Mouse (Mus musculus): ENCODE measurements at regions not wholly inside any gene's neighbourhood (a gene's known extent, or its start where the extent isn't known, plus 50 kb on each side); places are given as distances from the start of the nearest gene placed in this dataset.
A peak's percentile ranks its signal among the peaks of the same experiment; 100 is the strongest.

DNA sequence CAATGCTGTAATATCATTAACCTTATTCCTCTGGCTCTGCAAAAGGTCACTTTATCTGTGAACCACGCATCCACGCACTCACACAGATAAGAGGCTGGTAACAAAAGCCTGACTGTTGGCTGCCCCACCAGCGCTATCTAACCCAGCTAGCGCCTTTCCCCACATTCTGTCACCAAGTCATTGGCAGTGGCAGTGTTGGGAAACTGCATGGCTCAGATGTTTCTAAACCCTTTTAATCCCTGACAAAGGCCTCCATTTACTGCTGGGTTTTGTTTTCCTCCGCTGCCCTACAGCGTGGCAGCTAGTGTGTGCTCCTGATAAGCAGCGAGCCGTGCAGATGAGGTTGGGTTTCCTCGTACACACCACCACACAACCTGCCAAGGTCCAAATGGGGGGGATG lies 55.7 kb downstream of the Id4 start:
- peak; percentile 18 for DNase-seq

DNA sequence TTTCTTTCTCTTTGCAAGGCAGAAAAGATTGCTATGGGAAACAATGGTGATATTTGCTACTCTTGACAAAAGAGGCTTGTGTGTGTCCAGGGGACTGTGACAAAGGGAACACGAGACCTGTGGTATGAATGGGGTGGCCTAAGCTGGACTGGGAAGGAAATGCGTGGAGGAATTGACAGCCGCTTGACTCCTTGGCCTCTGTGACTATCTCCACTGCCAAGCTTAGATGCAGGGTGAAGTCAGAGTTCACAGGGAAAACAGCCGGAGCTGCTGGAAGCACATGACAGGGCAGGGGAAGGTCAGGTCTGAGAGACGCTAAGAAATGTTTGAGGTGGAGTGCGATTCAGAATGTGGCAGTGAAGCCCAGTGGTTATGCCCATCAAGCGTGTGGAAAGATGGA lies 56.4 kb downstream of the Id4 start:
- peak; percentile 5 for DNase-seq

DNA sequence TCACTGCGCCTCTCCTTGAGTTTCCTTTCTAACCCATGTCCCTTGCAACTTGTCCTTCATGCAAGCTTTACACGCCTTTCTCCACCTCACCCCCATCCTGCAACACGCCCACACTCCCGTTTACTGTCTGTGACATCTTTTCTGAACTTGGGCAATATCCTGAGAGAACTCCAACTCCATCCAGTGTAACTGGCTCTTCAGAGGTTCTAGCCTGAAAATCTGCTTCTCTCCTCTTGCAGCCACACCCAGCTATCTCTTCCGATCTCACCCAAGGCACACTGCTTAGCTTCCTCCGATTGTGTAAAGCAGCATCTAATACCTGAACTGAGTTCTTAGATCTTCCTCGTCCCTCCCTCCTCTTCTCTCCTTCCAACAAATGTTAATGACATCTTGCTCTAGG lies 58.0 kb downstream of the Id4 start:
- DNase-seq = no peak

DNA sequence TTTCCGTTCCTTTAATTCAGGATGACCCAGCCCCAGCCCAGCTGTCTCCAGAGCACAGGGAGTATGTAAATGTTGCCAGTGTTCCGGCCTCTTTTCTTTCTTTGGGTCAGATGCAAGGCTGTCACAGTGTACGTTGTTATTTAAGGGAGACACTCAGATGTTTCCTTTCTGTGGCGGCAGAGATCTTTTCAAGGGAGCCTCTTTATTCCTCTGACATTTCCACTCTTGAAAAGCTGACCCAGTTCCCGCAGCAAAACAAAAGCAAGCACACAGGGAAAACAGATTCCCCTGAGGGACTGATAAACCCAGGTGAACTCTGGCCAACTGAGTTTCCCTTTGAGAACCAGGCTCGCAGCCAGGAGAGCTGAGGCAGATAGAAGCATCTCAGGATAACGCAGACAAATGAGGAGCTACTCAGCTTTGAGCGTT lies 63.3 kb downstream of the Id4 start:
- DNase-seq = no peak

DNA sequence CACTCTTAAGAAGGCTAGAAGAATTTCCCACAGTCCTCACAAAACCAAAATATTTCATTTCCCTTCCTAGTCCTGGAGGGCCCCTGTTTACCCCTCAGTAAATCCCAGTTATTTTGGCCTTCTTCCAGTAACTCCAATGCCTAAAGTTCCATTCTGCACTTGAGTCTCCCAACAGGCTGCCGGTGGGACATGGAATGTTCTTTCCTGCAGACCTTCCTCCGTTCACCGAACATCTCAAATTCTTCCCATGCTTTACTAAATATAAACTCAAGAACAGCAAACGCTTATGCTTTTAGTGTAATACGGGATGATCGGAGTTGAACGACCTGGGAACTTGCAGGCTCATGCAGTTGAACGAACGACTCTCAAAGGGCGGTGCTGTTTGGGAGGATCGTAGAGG lies 69.6 kb downstream of the Id4 start:
- DNase-seq = no peak

DNA sequence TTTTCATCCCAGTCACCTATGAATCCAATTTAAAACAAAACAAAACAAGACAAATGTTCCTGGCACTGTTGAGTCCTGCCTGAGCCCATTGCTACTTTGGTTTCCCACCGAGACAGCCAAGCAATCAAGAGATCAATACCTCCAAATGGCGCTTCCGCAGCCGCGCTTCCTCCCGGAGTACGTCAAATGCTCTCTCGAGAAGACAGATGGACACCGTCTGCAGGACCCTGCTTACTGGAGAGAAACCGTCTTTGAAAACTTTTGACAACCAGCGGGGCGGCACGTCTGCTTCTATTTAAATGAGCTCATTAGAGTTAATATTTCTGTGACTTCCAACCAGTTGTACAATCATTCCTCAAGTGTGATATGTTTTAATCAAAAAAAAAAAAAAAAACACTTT lies 75.1 kb downstream of the Id4 start:
- DNase-seq = no peak

DNA sequence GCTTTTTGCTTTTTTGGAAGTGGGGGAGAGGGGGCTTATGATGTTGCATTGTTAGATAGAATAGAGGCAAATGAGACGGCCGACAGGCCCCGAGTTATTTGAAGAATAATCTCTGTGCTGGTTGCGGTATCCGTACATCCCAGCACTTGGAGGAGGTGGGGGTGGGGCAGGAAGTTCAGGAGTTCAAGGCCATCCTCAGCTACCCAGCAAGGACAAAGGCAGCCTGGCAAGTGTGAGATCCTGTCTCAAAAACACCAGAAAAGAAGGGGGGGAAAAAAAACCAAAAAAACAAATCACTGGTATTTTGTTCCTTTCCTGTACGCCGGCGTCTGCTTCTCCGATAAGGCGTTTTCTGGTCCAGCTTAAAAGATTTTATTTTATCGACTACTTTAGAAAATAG lies 75.6 kb downstream of the Id4 start:
- no peak for DNase-seq

DNA sequence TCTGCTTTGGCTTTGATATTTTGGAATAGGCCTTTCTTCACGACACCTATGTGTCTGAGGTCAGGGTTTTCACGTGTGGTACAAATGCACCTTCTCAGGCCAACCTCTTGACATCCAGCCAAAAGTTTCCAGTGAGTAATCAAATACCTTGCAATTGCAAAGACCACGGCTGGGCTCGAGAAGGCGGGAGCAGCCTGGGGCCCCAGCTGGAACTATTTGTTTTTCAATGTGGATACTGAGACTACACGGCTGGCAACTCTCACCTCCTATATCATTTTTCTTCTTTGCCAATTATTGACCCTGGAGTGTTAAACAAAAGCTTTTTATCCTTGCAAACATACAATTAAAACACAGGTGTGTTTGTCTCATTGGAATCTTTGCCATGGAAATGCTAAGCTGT lies 77.5 kb downstream of the Id4 start:
- DNase-seq = no peak

DNA sequence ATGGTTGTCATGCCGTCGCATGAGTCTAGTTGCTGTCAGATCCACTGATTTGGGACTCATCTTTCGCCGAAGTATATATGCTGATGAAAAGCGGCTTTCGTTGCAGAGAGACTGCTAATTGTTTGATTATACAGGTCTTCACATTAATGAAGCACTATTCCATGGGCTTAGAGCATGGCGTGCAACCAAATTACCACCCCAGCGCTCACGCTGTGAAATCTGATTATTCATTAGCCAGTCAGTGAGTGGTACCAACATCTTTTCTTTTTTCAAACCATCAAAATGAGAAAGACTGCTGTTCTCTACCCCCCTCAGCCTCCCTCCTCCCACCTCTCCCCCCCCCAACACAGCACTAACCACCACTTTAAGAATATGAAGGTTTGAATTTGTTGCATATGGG lies 89.1 kb downstream of the Id4 start:
- no peak for DNase-seq

DNA sequence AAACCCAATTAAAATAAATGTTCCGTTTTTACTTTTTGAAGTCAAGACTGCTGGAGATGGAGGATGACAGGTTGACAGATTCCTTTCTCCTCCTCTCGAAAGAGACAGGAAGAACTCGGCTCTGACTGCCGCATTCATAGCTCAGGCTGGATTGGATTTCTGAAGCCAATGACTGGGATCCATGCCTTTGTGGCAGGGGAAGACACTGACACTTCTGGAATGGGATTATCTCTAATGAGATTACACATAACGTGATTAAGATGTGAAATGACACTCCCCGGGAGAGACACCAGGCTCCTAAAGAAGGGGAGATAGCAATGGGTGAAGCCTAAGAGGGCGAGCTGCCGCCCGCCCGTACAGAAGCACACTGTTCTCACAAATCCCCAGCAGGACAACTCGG lies 89.9 kb downstream of the Id4 start:
- DNase-seq = no peak

DNA sequence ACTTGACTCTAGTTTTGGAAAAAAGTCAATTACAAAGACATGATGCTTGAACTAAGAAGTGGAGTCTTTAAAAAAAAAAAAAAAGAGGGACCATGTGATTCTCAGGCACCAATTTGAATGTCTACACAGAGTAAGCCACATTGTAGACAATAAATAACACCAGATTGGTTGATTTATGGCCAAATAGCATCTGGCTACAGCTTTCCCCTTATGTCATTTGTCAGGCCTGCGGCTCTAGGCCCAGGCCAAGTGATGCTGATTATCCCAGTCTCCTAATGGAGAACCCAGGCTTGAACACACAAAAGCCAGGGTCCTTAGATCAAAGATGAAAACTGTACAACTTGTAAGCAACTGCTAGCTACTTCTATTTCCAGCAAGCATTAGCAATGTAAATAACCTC lies 96.1 kb downstream of the Id4 start:
- DNase-seq = no peak

DNA sequence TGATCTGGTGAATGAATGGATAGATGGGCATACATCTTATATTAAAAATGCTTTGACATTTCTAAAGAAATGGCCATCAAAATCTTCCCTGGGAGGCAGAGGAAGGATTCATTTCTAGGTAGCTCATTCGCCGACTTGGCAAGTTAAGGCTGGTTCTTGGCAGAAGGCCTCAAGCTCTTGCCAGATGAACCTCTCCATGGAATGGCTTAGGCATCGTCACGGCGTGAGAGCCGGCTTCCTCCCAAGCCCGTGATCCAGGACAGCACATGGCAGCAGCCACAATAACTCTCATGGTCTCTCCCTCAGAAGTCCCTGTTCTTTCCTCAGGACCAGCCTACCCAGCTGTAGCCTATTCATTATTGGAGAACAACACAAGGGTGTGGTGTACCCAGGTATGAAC lies 96.6 kb downstream of the Id4 start:
- DNase-seq = no peak

DNA sequence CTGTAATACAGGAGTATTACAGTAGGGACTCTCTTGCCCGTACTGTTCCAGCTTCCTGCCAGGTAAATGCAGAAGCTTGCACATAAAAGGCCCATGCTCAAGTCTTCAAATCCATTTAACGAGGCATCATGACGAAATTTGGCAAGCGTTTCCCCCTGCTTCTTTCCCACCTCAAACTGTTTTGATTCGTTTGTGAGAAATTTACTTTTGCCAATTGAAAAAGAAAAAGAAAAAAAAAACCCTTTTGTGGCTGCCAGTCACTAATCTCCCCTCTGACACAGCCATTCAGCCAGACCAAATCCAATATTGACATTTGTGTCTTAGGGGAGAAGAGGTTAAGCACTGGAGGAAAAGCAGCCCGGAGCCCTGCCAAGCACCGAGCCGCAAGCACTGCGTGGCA lies 110.0 kb downstream of the Id4 start:
- DNase-seq = no peak

DNA sequence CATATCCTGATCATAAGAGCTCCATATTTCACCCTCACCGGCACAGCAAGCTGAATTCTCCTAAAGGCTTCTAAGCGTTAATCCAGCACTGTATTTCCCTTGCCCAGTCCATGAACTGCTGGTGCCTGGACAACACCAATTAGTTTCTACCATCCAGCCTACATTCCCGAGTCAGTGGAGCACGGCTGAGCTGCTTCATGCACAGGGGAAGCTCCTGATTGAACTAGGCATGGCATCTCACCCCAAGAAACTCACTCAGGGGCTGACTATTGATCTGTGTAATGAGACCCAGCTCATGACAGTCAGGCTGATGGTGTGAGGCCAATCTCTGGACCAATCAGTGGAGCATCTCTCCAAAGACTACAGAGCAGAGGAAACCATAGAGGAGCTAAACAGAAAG lies 115.4 kb downstream of the Id4 start:
- no peak for DNase-seq

DNA sequence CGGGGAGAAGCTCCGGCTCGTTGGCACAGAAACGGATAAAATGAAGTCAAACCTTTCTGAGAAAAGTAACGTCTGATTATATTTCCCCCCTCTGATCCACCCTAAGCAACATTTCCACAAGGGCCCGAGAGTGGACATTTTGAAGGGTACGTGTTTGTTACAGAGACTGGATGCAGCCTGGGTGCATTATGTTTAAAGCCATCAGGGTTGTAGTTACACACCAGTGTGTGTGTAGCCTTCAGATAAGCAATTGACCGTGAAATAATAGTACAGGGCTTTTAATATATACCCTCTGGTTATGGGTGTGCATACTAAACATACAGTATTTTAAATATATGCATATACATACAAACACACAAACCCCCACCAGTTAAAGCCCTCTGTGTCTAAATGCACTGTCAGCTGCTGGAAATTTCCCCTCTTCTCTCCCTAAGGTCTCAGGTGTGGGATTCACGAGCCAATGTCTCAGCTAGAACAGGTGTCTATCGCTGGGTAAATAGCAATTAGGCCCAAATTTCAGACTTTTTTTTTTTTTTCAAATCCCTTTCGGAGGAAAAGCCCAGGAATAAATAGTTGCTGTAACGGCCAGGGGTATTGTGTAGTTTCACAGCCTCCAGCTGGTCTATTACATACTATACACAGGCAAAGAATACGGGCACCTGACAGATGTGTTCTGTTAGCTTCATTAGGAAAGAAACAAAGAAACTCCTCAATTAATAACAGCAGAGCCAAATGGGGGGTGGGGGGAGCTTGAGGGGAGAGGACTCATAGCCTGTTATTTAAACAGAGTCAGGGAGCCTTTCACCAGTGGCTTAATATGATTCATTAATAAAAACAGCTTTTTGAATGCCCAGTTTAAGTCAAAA lies 122.8 kb downstream of the Id4 start:
- DNase-seq = no peak

DNA sequence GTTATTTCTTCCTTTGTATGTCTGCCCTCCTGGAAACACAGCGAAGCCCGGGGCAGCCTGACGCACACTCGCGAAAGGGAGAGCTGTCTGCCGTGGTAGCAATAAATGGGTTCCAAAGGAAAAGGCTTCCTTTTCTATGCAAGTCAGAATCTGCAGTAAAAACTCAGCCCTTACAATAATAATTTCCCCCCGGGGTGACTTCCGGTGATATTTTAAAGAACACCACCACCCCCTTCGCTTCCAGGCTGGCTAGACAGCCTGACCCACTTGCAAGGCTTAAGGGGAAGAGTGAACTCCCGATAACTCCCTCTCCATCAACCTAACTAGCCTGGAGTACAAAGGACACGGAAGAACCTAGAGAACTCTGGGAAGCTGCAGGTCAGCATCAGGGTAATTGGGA lies 123.9 kb downstream of the Id4 start:
- DNase-seq = no peak

DNA sequence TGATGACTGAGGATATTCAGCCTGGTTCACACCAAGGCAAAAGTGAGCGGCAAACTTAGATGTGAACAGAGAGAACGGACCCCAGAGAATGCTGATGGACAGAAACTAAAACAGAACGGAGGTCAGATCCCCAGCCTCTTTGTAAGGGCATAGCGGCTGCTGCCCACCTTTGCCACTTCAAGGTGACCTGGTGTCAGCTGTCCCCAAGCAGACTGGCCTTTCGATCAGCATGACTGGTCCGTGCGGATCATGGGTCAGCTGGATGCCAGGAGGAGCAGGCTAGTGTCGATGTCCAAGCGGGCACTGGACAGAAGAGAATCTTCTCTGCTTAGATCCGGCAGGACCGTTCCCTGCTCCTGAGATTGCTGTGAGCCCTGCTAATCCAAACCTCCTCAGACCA lies 122.1 kb downstream of the Zfp169 start:
- DNase-seq = no peak

DNA sequence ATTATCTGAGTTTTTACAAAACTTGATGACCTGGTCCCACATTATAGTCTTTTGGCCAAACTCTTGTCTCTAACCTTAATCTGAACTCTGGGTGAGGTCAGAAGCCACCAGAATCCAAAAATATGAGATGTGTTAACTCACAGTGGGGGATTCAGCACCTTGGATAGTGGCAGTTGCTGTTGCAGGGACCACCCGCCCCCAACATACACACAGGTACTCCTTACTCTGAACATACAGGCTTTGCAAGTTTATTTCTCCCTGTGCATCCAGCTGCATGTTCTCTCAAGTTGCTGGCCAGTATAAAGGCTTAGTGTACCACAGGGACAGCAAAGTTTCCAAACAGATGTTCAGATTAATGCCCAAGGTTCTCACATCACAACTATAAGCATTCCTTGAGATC lies 115.5 kb downstream of the Zfp169 start:
- DNase-seq = no peak

DNA sequence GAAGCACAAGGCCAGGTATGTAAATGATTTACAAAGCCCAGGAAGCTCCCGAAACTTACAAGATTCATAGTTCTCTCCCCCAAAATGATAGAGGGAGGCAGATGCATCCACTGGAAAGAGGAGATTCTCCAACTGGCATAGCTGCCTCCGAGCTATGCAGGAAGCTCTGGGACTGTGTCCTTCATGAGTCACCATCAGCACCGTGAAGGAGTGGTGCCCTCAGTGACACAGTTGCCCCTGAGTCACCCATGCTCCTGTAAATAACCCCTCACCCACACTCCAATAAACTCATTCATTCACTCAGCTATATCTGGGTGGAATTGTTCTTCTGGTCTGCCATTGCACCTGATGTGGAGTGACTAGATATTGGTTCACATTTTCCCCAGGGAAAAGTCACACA lies 114.6 kb downstream of the Zfp169 start:
- no peak for DNase-seq

DNA sequence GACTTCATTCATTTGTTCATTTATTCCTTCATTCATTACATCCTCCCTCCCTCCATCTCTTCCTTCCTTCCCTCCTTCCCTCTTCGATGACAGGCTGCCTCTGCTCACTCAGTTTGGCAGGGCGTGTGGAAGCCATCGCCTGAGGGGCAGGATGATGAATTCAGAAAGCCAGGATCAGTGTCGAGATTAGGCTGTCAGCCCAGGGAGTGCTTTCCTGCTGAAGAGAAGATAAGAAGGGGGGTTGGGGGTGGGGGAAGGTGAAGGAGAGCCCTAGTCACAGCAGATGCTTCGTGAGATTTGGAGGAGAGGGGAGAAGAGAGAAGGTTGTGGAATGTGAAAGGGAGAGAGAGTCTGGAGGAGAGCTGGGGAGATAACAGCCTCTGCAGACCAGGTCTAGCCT lies 110.9 kb downstream of the Zfp169 start:
- no peak for DNase-seq

DNA sequence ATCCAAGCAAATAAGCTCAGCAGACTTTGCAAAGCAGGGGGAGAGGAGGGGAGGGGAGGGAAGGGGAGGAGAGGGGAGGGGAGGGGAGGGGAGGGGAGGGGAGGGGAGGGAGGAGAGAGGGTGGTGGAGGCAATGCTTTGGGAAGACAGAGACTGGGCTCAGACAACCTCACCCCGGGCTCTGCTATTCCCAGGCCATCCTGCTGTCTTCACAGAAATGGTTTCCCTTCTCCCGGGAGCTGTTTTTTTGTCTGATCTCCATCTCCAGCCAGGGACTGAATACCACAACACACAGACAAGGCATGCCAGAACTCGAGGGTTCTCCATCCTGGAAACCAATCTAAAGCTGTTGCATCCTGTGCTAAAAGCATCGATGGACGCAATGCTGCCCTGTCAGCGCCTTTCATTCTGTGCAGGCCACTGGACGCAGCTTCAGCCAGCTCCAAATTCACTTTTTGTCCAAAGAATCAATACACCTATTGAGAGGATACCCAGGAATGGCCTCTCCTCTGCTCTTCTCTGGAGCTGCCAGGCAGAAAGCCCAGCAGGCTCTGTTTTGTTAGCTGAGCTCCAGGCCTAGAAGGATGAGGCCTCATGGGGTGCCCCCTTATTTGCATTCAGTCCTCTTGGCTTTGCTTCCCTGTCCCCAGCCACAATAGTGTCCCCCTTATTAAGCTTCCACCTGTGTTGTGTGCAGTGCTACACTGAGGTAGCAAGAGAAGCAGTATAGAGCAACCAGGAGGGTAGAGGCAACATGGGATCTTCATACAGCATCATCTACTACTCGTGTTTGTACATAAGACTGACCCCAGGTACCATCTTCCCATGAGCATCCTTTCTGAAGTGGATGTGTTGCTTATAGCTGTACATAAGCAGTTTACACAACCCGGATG lies 90.6 kb downstream of the Zfp169 start:
- no peak for DNase-seq

DNA sequence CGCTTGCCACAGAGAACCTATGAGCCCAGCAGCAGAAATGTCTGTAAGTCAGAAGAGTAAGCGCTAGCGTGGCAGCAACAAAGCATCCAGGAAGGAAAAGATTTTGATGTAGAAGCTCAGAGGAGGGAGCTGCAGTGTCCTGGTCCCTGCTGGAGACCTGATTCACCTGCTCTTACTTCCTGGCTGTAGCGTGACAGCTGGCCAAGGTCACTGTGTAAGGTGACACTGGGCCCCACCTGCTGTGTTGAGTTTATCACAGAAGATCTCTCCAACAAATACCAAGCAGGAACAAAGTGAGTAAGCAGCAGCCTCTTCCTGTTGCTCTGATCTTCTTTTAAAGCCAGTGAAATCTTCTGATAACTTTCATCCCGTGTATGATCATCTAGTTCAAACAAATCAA lies 86.4 kb downstream of the Zfp169 start:
- no peak for DNase-seq

DNA sequence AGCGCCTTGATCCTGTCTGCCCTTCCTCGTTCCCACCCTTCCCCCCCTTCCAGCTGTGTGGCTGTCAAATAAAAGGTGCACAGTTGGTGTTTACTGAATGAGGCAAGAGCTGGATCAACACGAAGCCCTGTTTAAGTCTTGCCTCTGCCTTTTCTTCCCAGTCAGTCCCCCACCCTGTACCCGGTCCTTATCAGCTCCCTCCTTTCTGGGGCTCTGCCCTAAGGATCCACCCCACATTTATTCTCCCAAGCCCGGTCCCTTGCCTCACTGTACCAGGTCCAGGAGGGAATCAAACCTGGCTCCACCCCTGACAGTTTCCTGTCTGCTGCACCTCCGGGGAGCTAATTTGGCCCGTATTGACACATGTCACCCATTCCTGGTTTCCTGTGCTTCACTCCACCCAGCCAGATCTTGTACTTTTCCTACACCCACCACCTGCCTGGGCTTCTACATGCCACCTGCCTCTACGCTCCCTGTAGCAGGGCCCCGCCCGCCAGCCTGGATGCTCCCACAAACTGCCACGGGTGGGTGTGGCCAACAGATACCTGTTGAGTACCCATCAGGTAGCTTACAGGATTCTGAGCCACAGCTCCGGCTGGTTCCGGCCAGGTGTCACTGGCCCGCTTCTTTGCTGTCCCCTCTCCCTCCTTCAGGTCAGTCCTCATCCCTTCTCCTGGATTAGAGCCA lies 76.4 kb downstream of the Zfp169 start:
- peak; percentile 9 for DNase-seq

Data from layer of hippocampus, adult 9-11 months (tissue).